Mouse (Mus musculus) liver, embryonic 12.5 days (tissue): ENCODE results near the gene Prdx6. TPM values are rescaled to one million over a fixed set of nuclear protein-coding genes. Genes with fewer than 3 reads are reported as not detected.
A peak's percentile ranks its signal among the peaks of the same experiment; 100 is the strongest.

Experiments used
- ATAC-seq: fragments of 200-750 bp; cut with Nextera tagmentation; 2 replicates; pipeline ENCODE4 v1.8.0; 2017; ENCODE audit warnings: moderate number of reproducible peaks, mild to moderate bottlenecking, moderate library complexity
- H3K27ac ChIP-seq: fragments of 300-500 bp; sonication (generic); 2 replicates; pipeline ENCODE4 v1.5.1; 2016; ENCODE audit warnings: mild to moderate bottlenecking
- H3K27me3 ChIP-seq: fragments of 300-500 bp; sonication (generic); replicated peaks from 2 replicates; pipeline ENCODE4 v1.6.1; 2016; ENCODE audit warnings: mild to moderate bottlenecking, moderate library complexity
- H3K36me3 ChIP-seq: fragments of 300-500 bp; sonication (generic); 2 replicates; pipeline ENCODE4 v1.6.1; 2016; ENCODE audit warnings: mild to moderate bottlenecking, moderate library complexity
- H3K4me1 ChIP-seq: fragments of 300-500 bp; sonication (generic); 2 replicates; pipeline ENCODE4 v1.6.1; 2016
- H3K4me2 ChIP-seq: fragments of 300-500 bp; sonication (generic); 2 replicates; pipeline ENCODE4 v1.6.1; 2016; ENCODE audit warnings: mild to moderate bottlenecking, moderate library complexity
- H3K4me3 ChIP-seq: fragments of 300-500 bp; sonication (generic); 2 replicates; pipeline ENCODE4 v1.5.1; 2016; ENCODE audit warnings: mild to moderate bottlenecking, moderate library complexity
- H3K9ac ChIP-seq: fragments of 300-500 bp; sonication (generic); 2 replicates; pipeline ENCODE4 v1.6.1; 2016; ENCODE audit warnings: mild to moderate bottlenecking, moderate library complexity
- H3K9me3 ChIP-seq: fragments of 300-500 bp; sonication (generic); replicated peaks from 2 replicates; pipeline ENCODE4 v1.6.1; 2016; ENCODE audit warnings: mild to moderate bottlenecking, moderate library complexity
- WGBS: fragments of 180-500 bp; shearing (Covaris S2); methylation state at CpG from one replicate; pipeline ENCODE4 v1.1.7; 2016; ENCODE audit not compliant: insufficient replicate concordance; 5-methylcytosine and 5-hydroxymethylcytosine counted together
- polyA plus RNA-seq: library from polyadenylated mRNA; unstranded; fragments of >200 nt; fragmentation: Nextera tagmentation; extraction: Ambion mirVana; gene quantifications from 2 replicates; pipeline ENCODE4 v1.2.1, GENCODE M21; 2016

Gene Prdx6
- polyA plus RNA-seq, 1 experiment from 2014 or later: 508 TPM

DNA sequence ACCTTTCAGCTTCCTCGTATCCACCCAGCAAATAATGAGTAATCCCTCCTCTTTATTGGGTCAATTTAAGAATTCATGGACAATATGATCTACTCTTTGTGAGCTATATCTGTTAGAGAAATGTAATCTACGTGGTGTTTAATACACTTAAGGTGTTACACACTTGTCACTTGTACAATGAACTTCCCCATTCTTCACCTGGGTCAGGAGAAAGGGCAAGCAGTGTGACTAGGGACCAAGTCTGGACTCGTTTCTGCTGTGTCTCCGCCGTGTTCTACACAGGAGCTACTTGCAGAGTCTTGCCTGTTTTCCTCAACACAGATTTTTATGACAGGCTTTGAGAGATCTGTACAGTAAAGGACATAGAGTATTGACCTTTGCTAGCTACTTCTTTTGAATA lies 13.9 kb upstream of the Prdx6 start:
- H3K4me1 ChIP-seq: peaks cover 28% of the 10 kb centered on the region
- H3K4me3 ChIP-seq: no peak overlapping the region
- WGBS: 72% methylated on average over 5 of the region's 5 CpGs
- no peaks in the 10 kb centered on the region for H3K36me3 ChIP-seq
- H3K9me3 ChIP-seq: no peaks in the 10 kb centered on the region
- no peak overlapping the region for H3K27ac ChIP-seq
- H3K4me2 ChIP-seq: no peak overlapping the region
- H3K27me3 ChIP-seq: no peaks in the 10 kb centered on the region
- no peak for ATAC-seq
- no peak overlapping the region for H3K9ac ChIP-seq

- WGBS: 84% methylated on average over 8 of the region's 8 CpGs
- no peaks in the 10 kb centered on the region for H3K36me3 ChIP-seq
- no peaks in the 10 kb centered on the region for H3K9me3 ChIP-seq
- H3K9ac ChIP-seq: no peak overlapping the region
- peaks cover 17% of the 10 kb centered on the region for H3K4me1 ChIP-seq
- no peak overlapping the region for H3K4me2 ChIP-seq
- no peak overlapping the region for H3K27ac ChIP-seq
- H3K27me3 ChIP-seq: no peaks in the 10 kb centered on the region
- ATAC-seq: no peak
- no peak overlapping the region for H3K4me3 ChIP-seq
Measured at GRCm38 (mm10) chr1:161263584-161263983, 12.6 kb upstream of the Prdx6 start.

- Histone ChIP-seq H3K9me3 (no peaks in the 10 kb centered on the region), H3K9ac (no peak overlapping the region), H3K36me3 (no peaks in the 10 kb centered on the region), H3K27me3 (no peaks in the 10 kb centered on the region), H3K4me2 (no peak overlapping the region), H3K4me3 (no peak overlapping the region), H3K27ac (no peak overlapping the region), H3K4me1 (peaks cover 10% of the 10 kb centered on the region; the same call in 1 of the 2 replicates)
- WGBS: 71% methylated on average over 2 of the region's 2 CpGs
- ATAC-seq: no peak
Measured at GRCm38 (mm10) chr1:161262542-161262941, 11.5 kb upstream of the Prdx6 start.

GRCm38 (mm10) chr1:161260761-161261160 lies 9.7 kb upstream of the Prdx6 start:
- WGBS: 60% methylated on average over 2 of the region's 2 CpGs
- H3K9ac ChIP-seq: no peak overlapping the region
- no peaks in the 10 kb centered on the region for H3K36me3 ChIP-seq
- peaks cover 16% of the 10 kb centered on the region for H3K4me1 ChIP-seq
- no peak overlapping the region for H3K27ac ChIP-seq
- ATAC-seq: no peak
- H3K9me3 ChIP-seq: no peaks in the 10 kb centered on the region
- no peaks in the 10 kb centered on the region for H3K27me3 ChIP-seq
- no peak overlapping the region for H3K4me2 ChIP-seq
- no peak overlapping the region for H3K4me3 ChIP-seq

- Histone ChIP-seq H3K4me1 (peaks cover 32% of the 10 kb centered on the region), H3K9ac (no peak overlapping the region), H3K4me3 (no peak overlapping the region), H3K9me3 (no peaks in the 10 kb centered on the region), H3K27me3 (no peaks in the 10 kb centered on the region), H3K4me2 (no peak overlapping the region), H3K27ac (no peak overlapping the region), H3K36me3 (no peaks in the 10 kb centered on the region)
- WGBS: 57% methylated on average over 5 of the region's 6 CpGs
- no peak for ATAC-seq
Measured at GRCm38 (mm10) chr1:161259142-161259541, 8.1 kb upstream of the Prdx6 start.

DNA sequence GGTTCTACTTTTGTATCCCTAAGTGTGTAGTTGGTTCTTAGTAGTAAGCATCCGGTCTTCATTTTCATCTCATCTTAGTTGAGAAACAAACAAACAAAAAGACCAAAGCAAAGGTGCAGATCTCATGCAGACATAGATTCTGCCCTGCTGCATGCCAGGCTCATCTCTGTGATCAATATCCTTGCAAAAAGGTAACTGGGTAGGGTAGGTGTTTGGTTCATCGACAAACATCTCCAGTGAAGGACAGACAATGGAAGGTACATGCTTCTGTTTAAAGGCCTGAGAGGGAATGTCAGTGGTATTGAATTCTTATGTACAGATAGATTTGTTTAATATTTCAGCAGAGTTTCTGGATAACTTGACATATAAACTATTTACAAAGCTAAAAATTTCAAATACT lies 7.3 kb upstream of the Prdx6 start:
- Histone ChIP-seq H3K27me3 (no peaks in the 10 kb centered on the region), H3K4me2 (no peak overlapping the region), H3K9ac (no peak overlapping the region), H3K27ac (no peak overlapping the region), H3K36me3 (no peaks in the 10 kb centered on the region), H3K4me3 (no peak overlapping the region), H3K9me3 (no peaks in the 10 kb centered on the region), H3K4me1 (peaks cover 40% of the 10 kb centered on the region)
- 85% methylated on average over 2 of the region's 2 CpGs for WGBS
- no peak for ATAC-seq

- H3K27ac ChIP-seq: no peak overlapping the region
- peaks cover 55% of the 10 kb centered on the region for H3K4me1 ChIP-seq
- no peaks in the 10 kb centered on the region for H3K36me3 ChIP-seq
- no peak overlapping the region for H3K4me3 ChIP-seq
- H3K4me2 ChIP-seq: no peak overlapping the region
- no peak overlapping the region for H3K9ac ChIP-seq
- WGBS: 70% methylated on average over 7 of the region's 7 CpGs
- H3K9me3 ChIP-seq: no peaks in the 10 kb centered on the region
- no peak for ATAC-seq
- H3K27me3 ChIP-seq: no peaks in the 10 kb centered on the region
Measured at GRCm38 (mm10) chr1:161256918-161257317, 5.9 kb upstream of the Prdx6 start.

DNA sequence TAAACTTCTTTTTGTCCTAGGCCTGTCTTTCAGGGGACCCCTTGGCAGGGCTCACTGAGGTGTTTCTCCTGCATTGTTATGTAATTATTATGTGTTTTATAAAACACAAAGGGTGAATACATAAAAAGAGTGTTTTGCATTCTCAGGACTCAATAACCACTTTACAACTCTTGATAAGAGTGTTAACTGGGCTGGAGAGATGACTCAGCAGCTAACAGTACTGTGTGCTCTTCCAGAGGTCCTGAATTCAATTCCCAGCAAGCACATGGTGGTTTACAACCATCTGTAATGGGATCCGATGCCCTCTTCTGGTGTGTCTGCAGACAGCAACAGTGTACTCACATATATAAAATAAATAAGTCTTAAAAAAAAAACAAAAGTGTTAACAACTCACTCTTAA lies 3.3 kb upstream of the Prdx6 start:
- peak overlapping the region; percentile 69 for H3K27ac ChIP-seq
- H3K9ac ChIP-seq: no peak overlapping the region
- no peaks in the 10 kb centered on the region for H3K9me3 ChIP-seq
- peak overlapping the region; percentile 5; the same call in 1 of the 2 replicates for H3K4me2 ChIP-seq
- no peak overlapping the region for H3K4me3 ChIP-seq
- no peaks in the 10 kb centered on the region for H3K27me3 ChIP-seq
- no peak for ATAC-seq
- peaks cover 74% of the 10 kb centered on the region for H3K4me1 ChIP-seq
- WGBS: 27% methylated on average over 1 of the region's 1 CpGs
- no peaks in the 10 kb centered on the region for H3K36me3 ChIP-seq

DNA sequence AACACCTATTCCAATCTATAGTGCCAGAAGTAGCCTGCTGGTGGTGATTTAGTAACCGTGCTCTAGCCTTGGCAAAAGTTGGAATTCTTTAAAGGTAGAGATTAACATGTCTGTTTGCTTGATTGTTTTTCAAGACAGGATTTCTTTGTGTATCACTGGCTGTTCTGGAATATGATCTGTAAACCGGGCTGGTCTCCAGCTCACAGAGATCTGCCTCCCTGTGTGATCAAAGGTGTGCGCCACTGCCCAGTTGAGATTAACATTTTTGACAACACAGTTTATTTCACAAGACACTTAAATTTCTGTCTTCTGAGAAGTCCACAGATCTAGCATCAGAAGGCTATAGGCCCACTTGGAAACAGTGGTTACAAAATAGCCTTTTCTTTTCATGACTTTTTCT lies 1.9 kb upstream of the Prdx6 start:
- Histone ChIP-seq H3K4me1 (peaks cover 88% of the 10 kb centered on the region), H3K9me3 (no peaks in the 10 kb centered on the region), H3K27ac (peak overlapping the region; percentile 89), H3K27me3 (no peaks in the 10 kb centered on the region), H3K36me3 (no peaks in the 10 kb centered on the region), H3K9ac (peak overlapping the region; percentile 4; the same call in 1 of the 2 replicates), H3K4me3 (peak overlapping the region; percentile 22; the same call in 1 of the 2 replicates), H3K4me2 (peak overlapping the region; percentile 93)
- WGBS: 44% methylated on average over 3 of the region's 3 CpGs
- 0 out of 2 replicates have a peak, but pooled peaks have one; percentile 9 for ATAC-seq

- Histone ChIP-seq H3K4me2 (peak overlapping the region; percentile 93), H3K9me3 (no peaks in the 10 kb centered on the region), H3K4me1 (peaks cover 92% of the 10 kb centered on the region), H3K9ac (peak overlapping the region; percentile 49), H3K27me3 (no peaks in the 10 kb centered on the region), H3K4me3 (peak overlapping the region; percentile 22), H3K36me3 (peaks cover 3% of the 10 kb centered on the region; the same call in 1 of the 2 replicates), H3K27ac (peak overlapping the region; percentile 89)
- 27% methylated on average over 9 of the region's 9 CpGs for WGBS
- peak; percentile 77 for ATAC-seq
Measured at GRCm38 (mm10) chr1:161252365-161252764, 1.3 kb upstream of the Prdx6 start.

DNA sequence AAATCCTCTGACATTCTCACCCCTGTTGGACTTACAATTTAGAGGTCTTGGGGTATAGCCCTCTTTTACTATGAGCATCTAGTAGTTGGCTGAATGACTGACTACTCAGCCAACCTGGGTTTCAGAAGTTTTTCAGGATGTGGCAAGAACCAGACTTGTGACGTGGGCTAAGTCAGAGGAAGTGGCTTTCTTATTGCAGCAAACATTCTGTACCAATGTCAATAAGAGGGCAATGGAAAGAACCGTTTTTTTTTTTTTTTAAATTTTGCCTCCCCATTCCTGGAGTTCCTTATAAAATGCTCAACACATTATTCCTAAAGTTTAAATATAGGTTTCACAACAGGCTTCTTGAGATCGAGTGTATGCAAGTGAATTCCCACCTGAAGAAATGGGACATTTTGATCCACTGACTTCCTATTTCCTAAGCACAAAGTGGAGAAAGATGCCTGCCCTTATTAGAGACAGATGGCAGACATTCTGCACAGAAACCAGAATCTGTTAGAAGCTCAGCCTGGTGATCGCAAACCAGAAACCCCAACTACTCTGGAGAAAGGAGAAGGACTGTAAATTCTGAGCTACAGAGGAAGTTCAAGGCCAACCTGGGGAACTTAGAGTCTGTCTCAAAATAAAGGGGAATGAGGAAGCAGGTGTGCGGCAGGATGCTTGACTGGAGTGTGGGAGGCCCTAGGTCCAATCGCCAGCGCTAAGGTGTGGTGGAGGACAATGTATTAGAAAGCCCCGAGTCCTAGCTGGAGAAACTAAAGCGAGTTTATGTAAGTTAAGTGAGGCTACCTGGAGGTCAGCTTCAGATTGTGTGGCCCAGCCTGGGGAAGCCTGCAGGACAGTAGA lies 622 bp upstream of the Prdx6 start:
- 33% methylated on average over 9 of the region's 9 CpGs for WGBS
- Histone ChIP-seq H3K9me3 (no peaks in the 10 kb centered on the region), H3K36me3 (peaks cover 10% of the 10 kb centered on the region), H3K4me1 (peaks cover 91% of the 10 kb centered on the region), H3K4me3 (peak overlapping the region; percentile 92), H3K9ac (peak overlapping the region; percentile 96), H3K27ac (peak overlapping the region; percentile 89), H3K27me3 (no peaks in the 10 kb centered on the region), H3K4me2 (peak overlapping the region; percentile 93)
- peak; percentile 5; the same call in 1 of the 2 replicates for ATAC-seq

- Histone ChIP-seq H3K9me3 (no peaks in the 10 kb centered on the region), H3K4me1 (peaks cover 89% of the 10 kb centered on the region), H3K36me3 (peaks cover 25% of the 10 kb centered on the region), H3K27ac (peak overlapping the region; percentile 89), H3K9ac (peak overlapping the region; percentile 96), H3K4me3 (peak overlapping the region; percentile 92), H3K4me2 (peak overlapping the region; percentile 93), H3K27me3 (no peaks in the 10 kb centered on the region)
- ATAC-seq: peak; percentile 33; the same call in 1 of the 2 replicates
- WGBS: under 1% methylated on average over 15 of the region's 15 CpGs
Measured at GRCm38 (mm10) chr1:161250031-161250603, 902 bp downstream of the Prdx6 start.
